Mouse (Mus musculus) bone marrow, adult 2 months (tissue): ENCODE results near the gene Vcam1. TPM values are rescaled to one million over a fixed set of nuclear protein-coding genes. Genes with fewer than 3 reads are reported as not detected.

Source experiments
- H3K27ac ChIP-seq: fragments of 200-500 bp; 2 replicates; pipeline ENCODE4 v1.5.1; 2012; ENCODE audit warnings: low read depth, mild to moderate bottlenecking, control low read depth, inconsistent platforms, low read length; ENCODE audit not compliant: control insufficient read depth, poor library complexity, insufficient read depth
- H3K4me1 ChIP-seq: fragments of 200-500 bp; 2 replicates; pipeline ENCODE4 v1.6.1; 2011; ENCODE audit warnings: low read length; ENCODE audit not compliant: control insufficient read depth, insufficient read depth
- H3K4me3 ChIP-seq: fragments of 200-500 bp; replicated peaks from 2 replicates; pipeline ENCODE3; 2011; ENCODE audit warnings: mild to moderate bottlenecking, low read depth, low read length, control low read depth; ENCODE audit not compliant: control insufficient read depth
- CTCF ChIP-seq: fragments of 200-500 bp; IDR thresholded peaks from 2 replicates; pipeline ENCODE4 v1.5.1; 2011; ENCODE audit warnings: low read length, control low read depth; ENCODE audit not compliant: control insufficient read depth, insufficient read depth
- POLR2A ChIP-seq: fragments of 200-500 bp; IDR thresholded peaks from 2 replicates; pipeline ENCODE4 v1.6.1; 2011; ENCODE audit warnings: low read depth, mild to moderate bottlenecking, control low read depth, low read length, borderline replicate concordance; ENCODE audit not compliant: control insufficient read depth
- WGBS: fragments of 180-500 bp; shearing (Covaris S2); methylation state at CpG from one replicate; pipeline ENCODE4 v1.1.7; 2018; 5-methylcytosine and 5-hydroxymethylcytosine counted together
- polyA plus RNA-seq: library from polyadenylated mRNA; stranded (reverse); fragments of >200 nt; gene quantifications from 2 replicates; pipeline ENCODE4 v1.2.4, GENCODE M21; 2011; ENCODE audit warnings: low replicate concordance; ENCODE audit not compliant: missing spikeins, insufficient read depth, insufficient read length

The Vcam1 gene
- 54.4 and 90.0 TPM in 2 replicates for polyA plus RNA-seq

DNA sequence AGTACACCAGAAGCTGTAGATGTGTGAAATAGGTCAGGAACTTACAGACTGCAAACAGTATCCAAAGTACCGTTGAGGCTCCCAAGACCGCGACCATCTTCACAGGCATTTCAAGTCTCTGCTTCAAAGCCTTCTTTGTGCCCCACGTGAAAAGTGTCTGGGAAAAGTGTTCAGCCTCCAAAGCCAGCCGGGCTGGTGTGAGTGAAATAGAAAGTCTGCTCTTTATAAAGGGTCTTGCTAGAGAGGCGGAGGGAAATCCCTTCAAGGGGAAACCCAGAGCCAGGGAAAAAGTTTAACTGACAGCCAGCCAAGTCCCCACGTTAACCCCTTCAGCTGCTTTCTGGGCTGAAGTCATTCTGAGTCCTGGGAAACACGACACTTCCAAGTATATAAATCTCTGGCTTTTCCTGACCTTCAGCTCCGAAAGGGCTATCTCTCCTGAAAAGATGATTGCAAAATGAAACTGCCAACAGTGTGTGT is at the start of gene Vcam1:
Gene Vcam1, minus strand, starts transcription at position 430 of the 480 bp plus-strand sequence.
- no peak for TF ChIP-seq CTCF
- TF ChIP-seq POLR2A, result no peak
- WGBS, result 16% methylated on average over 9 of the region's 9 CpGs
- Histone ChIP-seq H3K4me1 (no peaks in the 10 kb centered on the region; the same call in 1 of the 2 replicates), H3K4me3 (peak within 1 kb of the TSS; percentile 35), H3K27ac (peak within 1 kb of the TSS; percentile 58)

DNA sequence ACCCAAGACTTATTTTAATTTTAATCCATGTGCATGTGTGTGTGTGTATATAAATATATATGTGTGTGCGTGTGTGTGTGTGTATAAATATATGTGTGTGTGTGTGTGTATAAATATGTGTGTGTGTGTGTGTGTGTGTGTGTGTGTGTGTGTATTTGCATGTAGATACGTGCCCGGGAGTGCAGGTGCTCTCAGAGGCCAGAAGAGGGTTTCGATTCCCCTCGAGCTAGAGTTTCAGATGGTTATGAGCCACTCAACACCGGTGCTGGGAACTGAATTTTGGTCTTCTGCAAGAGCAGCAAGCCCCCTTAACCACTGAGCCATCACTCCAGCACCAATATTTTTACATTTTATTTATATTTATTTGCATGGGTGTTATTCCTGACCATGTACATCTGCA is 45.6 kb upstream of the Vcam1 start:
- Histone ChIP-seq H3K27ac (no peak overlapping the region), H3K4me3 (no peak overlapping the region), H3K4me1 (no peaks in the 10 kb centered on the region; the same call in 1 of the 2 replicates)
- TF ChIP-seq POLR2A (no peak), CTCF (no peak)
- 84% methylated on average over 6 of the region's 6 CpGs for WGBS

DNA sequence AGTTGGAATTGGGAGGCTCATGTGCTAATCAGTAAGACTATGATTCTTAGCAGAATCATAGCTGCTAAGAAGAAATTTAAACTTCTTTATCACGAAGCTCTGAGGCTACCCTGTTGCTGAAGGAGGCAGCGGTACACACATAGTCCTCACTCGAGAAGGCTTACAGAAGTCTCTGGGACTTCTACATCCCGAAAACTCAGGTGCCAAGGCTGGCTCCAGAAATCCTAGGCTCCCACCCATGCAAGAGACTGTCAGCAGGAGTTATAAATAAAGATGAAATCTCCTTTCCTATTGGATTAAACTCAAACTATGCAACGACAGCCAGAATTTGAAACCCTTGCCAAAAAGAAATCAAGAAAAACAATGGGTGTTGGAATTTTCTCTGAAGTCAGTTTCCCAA is 42.0 kb upstream of the Vcam1 start:
- TF ChIP-seq POLR2A (no peak), CTCF (no peak)
- Histone ChIP-seq H3K27ac (no peak overlapping the region), H3K4me1 (no peaks in the 10 kb centered on the region; the same call in 1 of the 2 replicates), H3K4me3 (no peak overlapping the region)
- WGBS, result 71% methylated on average over 5 of the region's 5 CpGs

DNA sequence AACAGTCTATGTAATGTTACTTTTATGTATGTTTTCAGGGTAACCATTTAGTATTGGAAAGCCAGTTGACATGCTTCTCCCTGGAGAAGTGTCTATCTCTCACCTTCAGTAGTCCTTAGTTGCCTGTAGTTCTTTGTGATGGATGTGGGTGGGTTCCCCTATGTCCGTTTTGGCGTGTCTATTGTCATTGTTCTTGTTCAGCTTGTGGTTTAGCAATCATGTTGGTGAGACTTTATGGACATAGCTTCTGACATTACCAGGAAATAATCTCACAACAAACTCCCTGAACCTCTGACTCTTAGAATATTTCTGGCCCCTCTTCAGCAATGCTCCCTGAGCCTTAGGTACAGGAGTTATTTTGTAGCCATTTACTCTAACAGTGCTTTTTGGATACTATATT is 38.6 kb upstream of the Vcam1 start:
- 58% methylated on average over 2 of the region's 2 CpGs for WGBS

DNA sequence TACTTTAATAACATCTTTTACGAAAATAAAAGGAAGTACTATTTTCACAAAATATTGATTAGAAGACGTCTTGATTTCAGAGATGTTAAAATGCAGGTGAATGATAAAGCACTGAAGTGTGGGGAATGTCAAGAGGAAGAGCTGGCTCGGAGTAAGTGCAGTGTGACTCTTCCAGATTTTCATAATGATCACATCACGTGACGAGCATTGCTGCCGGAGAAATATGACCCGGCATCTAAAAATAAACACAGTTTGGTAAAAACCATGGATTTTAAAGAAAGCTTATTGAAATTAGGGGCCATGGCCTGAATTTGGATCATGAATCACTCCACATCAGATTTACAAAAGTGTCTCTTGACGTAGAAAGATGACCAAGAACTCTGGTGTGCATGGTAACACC is 36.8 kb upstream of the Vcam1 start:
- WGBS, result 76% methylated on average over 8 of the region's 8 CpGs
- Histone ChIP-seq H3K4me3 (no peak overlapping the region), H3K27ac (no peak overlapping the region), H3K4me1 (no peaks in the 10 kb centered on the region; the same call in 1 of the 2 replicates)
- TF ChIP-seq CTCF (no peak), POLR2A (no peak)

More for the DNA sequence above, 38.6 kb upstream of the Vcam1 start:
- Histone ChIP-seq H3K27ac (no peak overlapping the region), H3K4me1 (no peaks in the 10 kb centered on the region), H3K4me3 (no peak overlapping the region)
- TF ChIP-seq POLR2A (no peak), CTCF (no peak)

DNA sequence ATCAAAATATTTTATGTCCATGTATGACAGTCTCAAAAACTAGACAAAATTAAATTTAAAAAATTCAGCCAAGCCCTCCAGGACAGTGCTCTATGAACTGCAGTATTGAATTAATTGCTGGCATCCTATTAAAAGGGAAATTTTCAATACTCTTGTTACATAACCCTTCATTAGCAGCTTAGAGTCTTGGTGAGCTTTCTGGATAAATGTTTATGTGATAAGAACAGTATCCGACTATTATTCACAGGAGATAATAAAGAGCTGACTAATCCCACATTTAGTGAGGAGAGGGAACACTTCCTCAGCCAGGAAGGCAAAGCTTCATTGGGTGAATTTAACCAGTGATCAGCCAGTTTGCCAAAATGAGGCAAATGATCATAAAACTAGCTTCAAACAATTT is 35.5 kb upstream of the Vcam1 start:
- H3K4me1 ChIP-seq, result no peaks in the 10 kb centered on the region; the same call in 1 of the 2 replicates
- no peak overlapping the region for H3K27ac ChIP-seq
- TF ChIP-seq CTCF (no peak), POLR2A (no peak)
- 66% methylated on average over 1 of the region's 1 CpGs for WGBS
- H3K4me3 ChIP-seq, result no peak overlapping the region

DNA sequence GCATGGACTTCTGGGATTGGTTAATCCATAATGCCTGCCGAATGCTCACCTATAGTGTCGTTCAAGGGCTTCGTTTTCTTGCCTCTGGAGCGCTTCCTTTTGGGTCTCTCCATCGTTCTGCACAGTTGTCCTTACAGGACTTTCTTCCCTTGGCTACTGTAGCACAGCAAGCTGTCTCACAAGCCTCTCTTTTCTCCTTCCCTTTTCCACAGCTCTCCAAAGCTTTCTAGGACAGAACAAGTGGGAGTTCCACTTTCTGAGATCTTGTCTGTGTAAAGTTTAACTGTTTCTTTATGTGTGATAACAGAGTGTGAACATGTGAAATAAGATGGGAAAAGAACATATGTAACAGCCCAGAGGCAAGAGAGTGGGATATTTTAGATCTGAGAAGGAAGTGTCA is 34.0 kb upstream of the Vcam1 start:
- Histone ChIP-seq H3K4me3 (no peak overlapping the region), H3K27ac (no peak overlapping the region), H3K4me1 (no peaks in the 10 kb centered on the region; the same call in 1 of the 2 replicates)
- WGBS, result 80% methylated on average over 5 of the region's 5 CpGs
- no peak for TF ChIP-seq POLR2A
- TF ChIP-seq CTCF, result no peak

DNA sequence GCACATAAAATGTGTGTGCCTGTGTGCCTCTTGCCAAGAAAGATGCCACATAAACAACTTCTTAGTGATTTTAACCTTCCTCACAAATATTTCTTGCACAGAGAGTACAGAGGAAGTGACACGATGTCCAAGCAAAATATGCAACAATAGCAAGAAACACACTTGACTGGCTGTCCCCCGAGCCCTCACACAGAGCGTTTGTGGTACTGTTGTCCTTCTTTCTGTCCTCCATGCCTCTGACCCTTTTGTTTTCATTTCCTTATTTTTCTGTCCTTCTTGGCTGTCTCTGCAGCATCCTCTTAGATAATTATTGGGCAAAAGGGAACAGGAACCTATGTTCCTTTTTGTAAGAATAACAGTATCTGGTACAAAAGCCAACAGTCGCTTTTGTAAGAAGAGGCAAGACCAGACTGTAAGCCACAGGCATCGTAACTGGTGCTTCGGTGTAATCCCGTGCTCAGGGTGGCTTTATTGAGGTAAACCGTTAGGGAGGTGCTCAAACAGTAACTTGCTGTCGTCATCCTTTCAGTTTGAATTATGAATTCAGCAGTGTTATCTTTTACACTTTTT is 32.7 kb upstream of the Vcam1 start:
- TF ChIP-seq CTCF (no peak), POLR2A (no peak)
- no peaks in the 10 kb centered on the region; the same call in 1 of the 2 replicates for H3K4me1 ChIP-seq
- peak overlapping the region; percentile 16 for H3K4me3 ChIP-seq
- WGBS, result 41% methylated on average over 9 of the region's 9 CpGs
- no peak overlapping the region; the same call in 1 of the 2 replicates for H3K27ac ChIP-seq

DNA sequence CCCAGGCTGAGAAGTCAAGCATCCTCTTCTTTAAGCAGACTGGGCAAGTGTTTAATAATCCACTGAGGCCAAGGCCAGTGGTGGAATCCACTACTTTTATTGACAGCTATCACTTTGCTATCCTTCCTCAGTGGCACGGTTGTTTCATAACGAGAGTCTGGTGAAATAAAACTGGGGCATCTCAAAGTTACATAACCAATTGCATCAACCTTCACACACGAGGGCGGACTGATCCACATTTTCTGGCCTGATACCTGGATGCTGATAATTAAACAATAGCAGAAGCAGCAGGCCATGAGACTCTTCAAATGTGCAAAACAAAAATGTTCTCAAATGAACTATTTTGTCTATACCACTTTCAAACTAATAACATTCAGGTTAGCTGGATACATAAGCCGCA is 29.9 kb upstream of the Vcam1 start:
- 47% methylated on average over 5 of the region's 5 CpGs for WGBS
- TF ChIP-seq CTCF (no peak), POLR2A (no peak)
- no peaks in the 10 kb centered on the region; the same call in 1 of the 2 replicates for H3K4me1 ChIP-seq
- H3K4me3 ChIP-seq, result no peak overlapping the region
- no peak overlapping the region for H3K27ac ChIP-seq
